Comparison of ENCODE assay signal across 12 mouse cellular contexts in genomic region chr3:32073881-32074280, GRCm38 (mm10).
DNase-seq lines count a peak whose midpoint lies in the region; ATAC-seq and TF ChIP-seq lines count a peak whose summit lies in the region.
"Had no signal": no experiment of that assay in that cellular context is flagged by ENCODE, and none has a peak within 500 bp of the region (broad histone marks: within the 10 kb centered on the region; RNA-seq: fewer than 3 reads in every experiment).

No protein-coding gene starts in this region.

- peak; percentile 41; the same call in 1 of the 2 replicates for ATAC-seq in frontal cortex, adult (ENCODE audit: low TSS enrichment)
- no peak for ATAC-seq in megakaryocyte, adult 5-6 weeks (ENCODE audit: poor library complexity, severe bottlenecking)
- ATAC-seq: liver, embryonic 12.5 days had no signal

- TF ChIP-seq CTCF in brain, embryonic 14.5 days (IDR thresholded peaks at IDR 0.05; ENCODE audit: borderline replicate concordance, extremely low read depth, insufficient read depth, insufficient read length), result no peak

- no peak for DNase-seq in frontal cortex, postnatal 25 days (ENCODE audit: low spot score in 2 of 2)
- peak; percentile 15 for DNase-seq in retina, postnatal 1 day
- DNase-seq in retina, embryonic 14.5 days (ENCODE audit: low spot score), result no peak
- peak; percentile 62 for DNase-seq in adrenal gland, adult 8-10 months
- peak; percentile 41 for DNase-seq in brain, embryonic 14.5 days (ENCODE audit: low read depth)
- no peak for DNase-seq in heart, adult 8-10 months (ENCODE audit: low spot score)
- DNase-seq: gastrocnemius, postnatal 25 days; kidney, adult 18-20 months; lung, postnatal 4 days had no signal

- TF ChIP-seq POLR2A in brain, embryonic 14.5 days (IDR thresholded peaks at IDR 0.05; ENCODE audit: borderline replicate concordance, extremely low read depth, insufficient read depth, insufficient read length, poor library complexity, severe bottlenecking), result no peak

Comparison
In these comparisons a context has a peak if more than half of its experiments do, and no peak if none do; other contexts are left out.
1. DNase-seq: peak in retina, postnatal 1 day (single experiment), adrenal gland, adult 8-10 months (single experiment) and brain, embryonic 14.5 days (single experiment); none in frontal cortex, postnatal 25 days (0 of 2), retina, embryonic 14.5 days (single experiment) and heart, adult 8-10 months (single experiment).